Mouse (Mus musculus) adrenal gland (tissue): Measurements from ENCODE around the gene D430042O09Rik.
"Not testable (repeated sequence)": the region's sequence is repeated elsewhere in the genome, so short reads cannot be mapped to it uniquely, and the experiment has no call there.

Experiments
- intact Hi-C: fragments of 180-260 bp; cut with DNase I; formaldehyde crosslinking; loops from one replicate; pipeline ENCODE4 v1.15.1; 2025
- long read RNA-seq, 2 experiments: library from polyadenylated mRNA; unstranded; transcript quantifications; one replicate each; pipeline ENCODE4 v2.0.0; 2020; ENCODE audit warnings: borderline replicate concordance in 1 of 2; ENCODE audit not compliant: insufficient replicate concordance in 1 of 2

Gene D430042O09Rik
- long read RNA-seq, experiment 1, partial matches to known transcripts, result 2 of 2 reads
- long read RNA-seq, experiment 1, other reads (novel, unspliced or antisense), result 0 of 2 reads
- long read RNA-seq, experiment 2, full-length matches to known transcripts, result 1 of 3 reads
- long read RNA-seq, experiment 2, partial matches to known transcripts, result 2 of 3 reads
- long read RNA-seq, experiment 2, other reads (novel, unspliced or antisense), result 0 of 3 reads

DNA sequence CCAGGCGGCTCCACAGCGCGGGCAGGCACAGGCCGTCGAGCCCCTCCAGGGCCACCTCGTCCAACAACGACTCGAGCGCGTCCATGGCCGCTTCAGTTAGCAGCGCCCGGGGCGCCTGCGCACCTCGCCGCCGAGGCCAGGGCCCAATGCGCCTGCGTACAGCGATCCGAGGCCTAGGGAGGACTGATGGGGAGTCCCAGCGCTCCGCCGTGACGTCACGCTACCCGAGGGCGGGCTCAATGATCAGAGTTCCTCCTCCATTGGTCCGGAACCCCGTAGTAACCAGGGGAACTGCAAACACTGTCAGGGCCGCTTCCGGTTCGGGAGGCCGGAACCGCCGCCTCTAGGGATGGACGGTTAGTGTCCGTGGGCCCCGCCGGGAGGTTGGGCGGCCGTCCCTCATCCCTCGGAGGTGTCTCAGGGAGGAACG, at the start of gene D430042O09Rik, which contains the start of gene Gtf3c1:
D430042O09Rik (plus strand) TSS at position 296 of the 430 bp plus-strand sequence.
Gtf3c1 (minus strand) TSS at position 188 of the 430 bp plus-strand sequence.
- intact Hi-C loops, result no loop called here

GRCm38 (mm10) chr7:125663654-125664053, 44.0 kb upstream of the D430042O09Rik start:
- intact Hi-C loops, result no loop called here

GRCm38 (mm10) chr7:125670865-125671264, 36.8 kb upstream of the D430042O09Rik start:
- intact Hi-C loops, result loop anchor here (10.0 kb wide), 1 partner anchor 414 kb away; the partner anchor contains the start of gene Gsg1l

- intact Hi-C loops, result loop anchor here (10.0 kb wide), 1 partner anchor 413 kb away; the partner anchor contains the start of gene Gsg1l
These were observed 36.3 kb upstream of the D430042O09Rik start for GRCm38 (mm10) chr7:125671396-125671795.

DNA sequence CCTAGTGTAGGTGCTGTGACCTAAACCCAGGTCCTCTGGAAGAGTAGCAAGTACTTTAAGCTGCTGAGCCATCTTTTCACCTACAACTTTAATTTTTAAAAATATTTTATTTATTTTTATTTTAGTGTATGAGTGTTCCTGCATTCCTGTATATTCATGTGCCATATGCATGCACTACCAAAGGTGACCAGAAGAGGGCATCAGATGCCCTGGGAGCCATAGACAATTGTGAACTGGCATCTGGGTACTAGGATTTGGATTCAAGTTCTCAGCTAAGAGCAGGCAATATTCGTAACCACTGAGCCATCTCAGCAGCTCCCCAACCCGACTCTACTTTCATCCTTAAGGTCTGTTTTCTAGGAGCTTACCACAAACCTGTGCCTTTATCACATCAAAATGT, 32.8 kb upstream of the D430042O09Rik start:
- intact Hi-C loops, result loop anchor here (10.0 kb wide), 1 partner anchor 410 kb away; the partner anchor contains the start of gene Gsg1l

DNA sequence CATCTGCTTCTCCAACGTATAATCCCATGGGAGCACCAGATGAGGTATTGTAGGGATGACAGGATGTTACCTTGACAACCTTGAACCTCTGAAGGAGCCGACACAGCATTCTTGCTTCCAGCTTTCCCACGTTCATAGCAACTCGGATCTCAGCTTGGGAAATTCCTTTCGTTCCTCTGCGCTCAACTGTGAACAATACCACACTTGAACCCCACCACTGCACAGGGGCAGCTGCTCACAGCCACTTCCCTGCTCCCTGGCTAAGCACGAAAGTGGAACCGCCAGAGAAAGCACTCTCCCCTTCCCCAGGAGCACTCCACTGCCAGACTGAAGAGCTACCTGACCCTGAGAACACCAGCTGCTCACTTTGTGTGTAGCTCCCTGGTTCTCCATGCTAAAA, 28.9 kb upstream of the D430042O09Rik start:
- intact Hi-C loops, result loop anchor here (10.0 kb wide), 1 partner anchor 406 kb away; the partner anchor contains the start of gene Gsg1l

- intact Hi-C loops, result loop anchor here (10.0 kb wide), 1 partner anchor 405 kb away; the partner anchor contains the start of gene Gsg1l
These were observed 27.8 kb upstream of the D430042O09Rik start for GRCm38 (mm10) chr7:125679936-125680335.

- intact Hi-C loops, result no loop called here
These were observed 17.2 kb upstream of the D430042O09Rik start for GRCm38 (mm10) chr7:125690516-125690915.

GRCm38 (mm10) chr7:125694056-125694455, 13.6 kb upstream of the D430042O09Rik start:
- intact Hi-C loops, result no loop called here

- intact Hi-C loops, result no loop called here
These were observed 4.9 kb upstream of the D430042O09Rik start for GRCm38 (mm10) chr7:125702791-125703190.

DNA sequence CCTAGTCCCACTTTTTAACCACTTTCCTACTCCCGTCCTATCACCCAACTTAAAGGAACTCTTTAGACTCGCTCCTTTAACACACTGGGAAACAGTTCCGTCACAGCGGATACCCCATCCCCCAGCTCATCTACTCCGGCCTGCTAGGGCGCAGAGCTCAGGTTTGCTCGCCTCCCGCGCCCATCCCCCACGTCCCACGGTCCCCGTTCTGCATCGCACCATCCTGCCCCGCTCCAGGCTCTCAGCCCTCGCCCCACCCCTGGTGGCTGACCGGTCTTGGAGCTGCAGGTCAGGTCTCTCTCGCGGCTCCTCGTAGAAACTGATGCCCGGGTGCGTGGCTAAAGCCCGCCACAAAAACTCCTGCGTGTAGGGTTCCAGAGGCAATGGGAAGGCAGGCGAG, 502 bp upstream of the D430042O09Rik start:
- intact Hi-C loops, result no loop called here

- intact Hi-C loops, result no loop called here
These were observed 412 bp downstream of the D430042O09Rik start for GRCm38 (mm10) chr7:125708100-125708499.

- intact Hi-C loops, result not testable (repeated sequence)
These were observed 5.9 kb downstream of the D430042O09Rik start for GRCm38 (mm10) chr7:125713542-125714055.

- intact Hi-C loops, result no loop called here
These were observed 7.1 kb downstream of the D430042O09Rik start for GRCm38 (mm10) chr7:125714803-125715202.

DNA sequence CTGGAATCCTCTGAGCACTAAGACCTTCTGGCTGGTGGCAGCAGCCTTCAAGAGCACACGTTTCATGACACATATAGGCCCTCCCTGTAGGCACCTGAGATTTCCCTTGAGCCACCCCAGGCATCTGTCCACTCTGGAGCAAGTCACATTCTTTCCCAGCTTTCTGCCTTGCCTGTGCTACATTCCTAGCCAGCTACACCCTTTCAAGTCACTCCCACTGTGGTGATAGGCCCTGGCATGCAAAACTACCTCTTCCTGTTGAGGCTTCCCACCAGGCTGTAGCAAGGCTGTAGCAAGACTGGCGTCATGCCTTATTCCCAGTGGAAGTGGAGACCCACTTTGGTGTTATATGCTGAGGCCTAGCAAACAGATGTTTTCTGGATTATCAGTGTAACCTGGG, 9.0 kb downstream of the D430042O09Rik start:
- intact Hi-C loops, result no loop called here

- intact Hi-C loops, result no loop called here
These were observed 9.9 kb downstream of the D430042O09Rik start for GRCm38 (mm10) chr7:125717612-125718011.

GRCm38 (mm10) chr7:125720370-125720769, 12.7 kb downstream of the D430042O09Rik start:
- intact Hi-C loops, result no loop called here

DNA sequence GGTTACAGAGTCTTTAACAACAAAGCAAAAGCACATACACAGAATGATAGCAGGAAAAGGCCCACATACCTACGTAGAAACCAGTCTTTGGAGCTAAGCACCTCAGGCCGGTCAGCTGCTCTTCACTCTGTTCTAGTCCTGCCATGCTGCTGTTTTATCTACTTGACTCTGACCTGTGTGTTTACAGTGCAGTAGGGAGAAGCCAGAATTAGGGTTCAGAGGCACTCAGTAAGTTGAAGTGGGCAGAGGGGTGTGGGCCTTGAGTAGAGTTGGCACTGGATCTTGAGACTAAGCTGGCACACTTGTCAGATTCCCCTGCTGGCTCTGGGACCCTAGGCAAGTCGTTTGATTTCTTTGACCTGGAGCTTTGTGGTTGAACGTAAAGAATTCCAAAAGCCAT, 13.3 kb downstream of the D430042O09Rik start:
- intact Hi-C loops, result no loop called here

DNA sequence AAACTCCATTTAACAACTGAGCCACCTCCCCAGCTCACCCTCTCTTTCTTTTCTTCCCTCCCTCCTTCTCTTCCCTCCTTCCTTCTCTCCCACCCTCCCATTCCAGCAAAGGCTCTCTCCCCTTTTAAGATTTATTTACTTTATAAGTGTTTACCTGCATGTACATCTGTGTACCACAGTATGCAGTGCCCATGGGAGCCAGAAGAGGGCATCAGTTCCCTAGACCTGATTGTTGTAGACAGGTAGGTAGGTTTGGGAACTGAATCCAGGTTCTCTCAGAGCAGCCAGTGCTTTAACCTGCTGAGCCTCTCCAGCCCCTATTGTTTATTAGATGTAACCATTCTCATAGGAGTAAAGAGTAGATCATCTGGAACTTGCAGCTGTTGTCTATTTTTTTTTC, 14.4 kb downstream of the D430042O09Rik start:
- intact Hi-C loops, result no loop called here

DNA sequence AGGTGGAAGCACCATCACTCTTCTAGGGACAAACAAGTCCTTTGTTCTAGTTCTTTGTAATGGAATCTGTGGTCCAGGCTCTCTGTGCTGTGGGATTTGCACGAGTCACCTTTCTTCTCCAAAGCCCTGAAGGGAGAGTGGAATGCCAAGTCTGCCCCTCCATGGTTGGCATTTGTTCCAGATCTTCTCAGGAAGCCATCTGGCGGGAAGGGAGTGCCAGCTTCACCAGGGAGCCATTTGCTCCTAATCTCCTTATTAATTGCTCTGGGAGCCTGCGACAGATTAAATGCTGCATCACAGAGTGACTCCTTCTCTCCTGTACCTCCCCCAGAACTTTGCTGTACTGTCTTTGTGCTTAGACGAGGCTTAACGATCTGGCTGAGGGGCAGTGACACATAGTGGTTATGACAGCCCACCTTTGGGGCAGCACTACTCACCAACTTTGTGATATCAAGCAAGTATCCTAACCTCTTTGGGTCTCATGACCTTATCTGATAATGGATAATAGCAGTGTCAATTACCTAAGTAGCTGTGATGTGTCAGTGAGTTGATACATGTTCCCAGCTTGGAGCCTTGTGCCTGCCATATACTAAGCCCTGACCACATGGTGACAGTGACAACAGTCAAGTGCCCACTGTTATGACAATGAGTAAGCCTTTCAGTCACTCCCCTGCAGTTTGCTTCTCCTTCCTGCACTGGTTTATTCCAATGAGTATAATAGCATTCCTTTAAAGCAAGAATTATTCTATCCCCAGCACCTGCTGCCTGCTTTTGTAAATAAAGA, 15.7 kb downstream of the D430042O09Rik start:
- intact Hi-C loops, result no loop called here

DNA sequence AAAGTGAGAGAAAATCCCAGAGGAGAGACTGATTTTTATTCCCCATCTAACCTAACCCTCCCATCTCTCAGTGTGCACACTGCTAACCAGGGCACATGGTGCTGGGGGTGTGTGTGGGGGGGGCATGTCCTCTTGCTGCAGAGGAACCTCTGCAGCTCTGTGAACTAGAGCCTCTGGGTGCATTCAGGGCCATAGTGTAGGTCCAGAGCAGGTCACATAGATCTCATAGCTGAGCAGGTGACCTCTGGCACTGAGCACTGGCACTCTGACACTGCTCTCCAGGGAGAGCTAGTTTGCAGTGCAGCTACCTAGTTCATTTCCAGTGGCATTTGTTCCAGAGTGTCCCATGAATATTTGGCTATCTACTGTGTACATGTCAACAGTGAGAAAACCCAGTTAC, 24.0 kb downstream of the D430042O09Rik start:
- intact Hi-C loops, result no loop called here

- intact Hi-C loops, result no loop called here
These were observed 26.1 kb downstream of the D430042O09Rik start for GRCm38 (mm10) chr7:125733791-125734190.
